Mouse (Mus musculus): ENCODE measurements around the gene Speer3. TPM values are rescaled to one million over a fixed set of nuclear protein-coding genes. Genes with fewer than 3 reads are reported as not detected.
"Not testable (repeated sequence)": the region's sequence is repeated elsewhere in the genome, so short reads cannot be mapped to it uniquely, and the experiment has no call there.

Speer3 gene
- total RNA-seq (2021): not detected
- long read RNA-seq, experiment 1: 0 reads
- long read RNA-seq, experiment 2: 0 reads

- no peak for DNase-seq
- intact Hi-C loops (cut with DNase I): no loop called here
These were observed at the start of gene Speer3 for GRCm38 (mm10) chr5:13791319-13791718. Speer3 (plus strand) TSS chr5:13791619.

DNA sequence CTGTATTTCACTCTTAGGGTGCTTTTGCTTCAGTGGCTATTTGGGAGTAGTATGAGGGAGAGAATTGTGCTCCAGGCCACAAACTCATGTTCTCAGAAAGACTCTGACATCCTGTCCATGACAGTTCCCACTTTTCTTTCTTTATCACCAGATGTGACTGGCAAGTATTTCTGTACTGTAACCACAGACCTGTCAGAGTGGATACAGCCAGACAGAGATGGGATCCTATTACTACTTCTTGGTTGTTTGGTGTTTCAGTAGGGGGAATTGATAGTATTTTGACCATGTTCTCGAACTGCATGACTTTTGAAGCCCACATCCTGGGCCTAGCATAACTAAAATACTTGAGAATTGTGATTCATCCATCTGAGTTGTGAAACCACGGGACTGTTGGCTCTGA lies 19.1 kb downstream of the Speer3 start:
- intact Hi-C loops (cut with DNase I); DNase-seq: not testable (repeated sequence)

GRCm38 (mm10) chr5:13825108-13825507 lies 33.7 kb downstream of the Speer3 start:
- no peak for DNase-seq
- intact Hi-C loops (cut with DNase I): no loop called here

DNA sequence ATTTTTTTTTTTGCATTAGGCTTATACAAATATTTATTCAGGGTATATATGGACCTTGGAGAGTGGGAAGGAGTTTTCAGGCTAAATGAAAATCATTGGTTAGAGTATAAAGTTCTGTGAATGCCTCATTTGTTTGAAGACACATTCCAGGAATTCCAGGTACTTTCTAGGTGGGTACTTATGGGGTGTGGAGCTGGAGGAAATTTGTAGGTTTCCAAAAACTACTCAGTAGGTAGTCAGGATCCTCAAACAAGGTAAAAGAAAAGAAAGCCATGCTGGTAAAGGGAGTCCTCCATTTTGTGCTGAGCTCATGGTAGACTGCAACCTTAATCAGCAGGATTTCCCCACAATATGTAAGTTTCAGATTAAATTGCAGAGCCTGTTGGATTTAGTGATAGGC lies 35.3 kb downstream of the Speer3 start:
- no peak for DNase-seq
- intact Hi-C loops (cut with DNase I): no loop called here

DNA sequence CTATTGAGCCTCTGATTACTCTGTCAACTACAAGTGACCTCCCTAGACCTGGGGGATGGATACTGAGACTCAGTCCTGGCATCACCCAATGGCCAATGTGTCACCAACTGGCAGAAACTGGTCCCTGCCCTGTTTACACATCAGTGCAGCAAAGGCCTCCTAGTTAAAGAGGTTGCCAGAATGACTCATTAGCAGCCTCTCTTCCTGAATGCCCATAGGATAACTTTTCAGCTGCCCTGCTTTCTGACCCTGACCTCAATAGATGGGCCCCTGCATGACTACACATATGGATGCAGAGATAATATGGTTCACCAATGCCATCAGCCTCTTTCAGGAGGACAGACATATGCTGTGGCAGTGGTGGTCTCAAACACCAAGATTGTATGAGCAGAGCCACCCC lies 52.9 kb downstream of the Speer3 start:
- intact Hi-C loops (cut with DNase I): no loop called here
- no peak for DNase-seq

Other genes with a start within 250 kb of the Speer3 start
- gene Sema3e, start 233.7 kb downstream of the Speer3 start, total RNA-seq (2021): under 1 TPM; 0.22 to 0.31 TPM

Measured in heart, postnatal 14 days (tissue).